Comparison of ENCODE assay signal across 21 mouse cellular contexts in the genomic region with DNA sequence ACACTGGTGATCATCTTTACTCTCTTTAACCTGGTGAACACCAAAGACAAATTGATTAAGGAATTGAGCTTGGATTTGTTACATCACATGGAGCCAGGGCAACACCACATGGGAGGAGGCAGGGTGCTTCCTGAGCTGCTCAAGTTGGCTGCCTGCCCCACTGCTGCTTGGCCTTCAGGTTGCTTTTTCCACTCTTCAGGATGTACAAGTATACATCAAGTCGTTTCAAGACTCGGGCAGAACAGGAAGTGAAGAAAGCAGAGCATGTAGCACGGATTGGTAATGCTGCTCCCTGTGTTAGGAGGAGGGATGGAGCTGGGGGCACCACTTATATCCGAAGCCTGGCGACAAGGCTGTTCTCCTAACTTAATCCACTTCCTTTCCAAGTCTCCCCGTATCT. TPM values are rescaled to one million over a fixed set of nuclear protein-coding genes. Genes with fewer than 3 reads are reported as not detected.
DNase-seq lines count a peak whose midpoint lies in the region; ATAC-seq and TF ChIP-seq lines count a peak whose summit lies in the region.
"Had no signal": no experiment of that assay in that cellular context is flagged by ENCODE, and none has a peak within 500 bp of the region (broad histone marks: within the 10 kb centered on the region; RNA-seq: fewer than 3 reads in every experiment).

No protein-coding gene starts in this region.

- 71% methylated on average over 6 of the region's 6 CpGs for WGBS in kidney, postnatal 0 days
- 81% methylated on average over 6 of the region's 6 CpGs for WGBS in kidney, embryonic 14.5 days
- WGBS in hindbrain, embryonic 10.5 days: 91% methylated on average over 6 of the region's 6 CpGs

- intact Hi-C loops in left cerebral cortex, postnatal 4 days (cut with DNase I): loop anchor here (10.0 kb wide), 1 partner anchor 212 kb away; no protein-coding TSS in a partner anchor

- no peak for TF ChIP-seq CTCF in kidney, postnatal 0 days (IDR thresholded peaks at IDR 0.05; ENCODE audit: low read depth)

- DNase-seq in adrenal gland, postnatal 10 days: peak; percentile 33
- DNase-seq in adrenal gland, postnatal 4 days (ENCODE audit: low spot score in 2 of 2): no peak
- DNase-seq in kidney, postnatal 0 days (ENCODE audit: low spot score): peak; percentile 22
- peak; percentile 33 to 61 for DNase-seq in adrenal gland, postnatal 36 days
- peak; percentile 37 for DNase-seq in lung, postnatal 14 days
- no peak for DNase-seq in hindbrain, embryonic 10.5 days (ENCODE audit: low spot score)
- DNase-seq in left cerebral cortex, postnatal 4 days: no peak
- DNase-seq: cerebellum, adult 11-12 months; embryo, embryonic 11 days; right cerebral cortex, postnatal 14 days; spleen, adult 18-20 months; thymus, postnatal 4 days had no signal

- H3K27ac ChIP-seq in kidney, postnatal 0 days: no peak overlapping the region
- H3K27ac ChIP-seq in kidney, embryonic 14.5 days (ENCODE audit: low read depth, low read length): no peak overlapping the region
- H3K27ac ChIP-seq in hindbrain, embryonic 10.5 days: no peak overlapping the region
- H3K27ac ChIP-seq: hindbrain, embryonic 15.5 days; intestine, embryonic 15.5 days; limb, embryonic 15.5 days; liver, embryonic 15.5 days had no signal

- H3K4me3 ChIP-seq in kidney, postnatal 0 days (replicated peaks; ENCODE audit: low read depth, low read length): no peak overlapping the region
- H3K4me3 ChIP-seq in kidney, embryonic 14.5 days (ENCODE audit: low read length): no peak overlapping the region
- no peak overlapping the region for H3K4me3 ChIP-seq in hindbrain, embryonic 10.5 days
- H3K4me3 ChIP-seq: heart, embryonic 12.5 days; hindbrain, embryonic 15.5 days; intestine, embryonic 15.5 days; limb, embryonic 15.5 days; liver, embryonic 15.5 days had no signal

- ATAC-seq in kidney, postnatal 0 days (replicated peaks; ENCODE audit: low FRiP score, low read depth): no peak
- no peak for ATAC-seq in kidney, embryonic 14.5 days (ENCODE audit: low FRiP score, low TSS enrichment)
- ATAC-seq: CD4-positive, CD25-positive, alpha-beta regulatory T cell, adult 4 months; forebrain, embryonic 16.5 days; intestine, embryonic 15.5 days; midbrain, embryonic 16.5 days had no signal

- peaks cover 80% of the 10 kb centered on the region for H3K36me3 ChIP-seq in kidney, postnatal 0 days (ENCODE audit: insufficient read depth, low read length)
- H3K36me3 ChIP-seq in kidney, embryonic 14.5 days (ENCODE audit: control insufficient read depth, insufficient read depth, low read length): peaks cover 98% of the 10 kb centered on the region
- H3K36me3 ChIP-seq in hindbrain, embryonic 10.5 days: peaks cover 100% of the 10 kb centered on the region

- H3K4me2 ChIP-seq in kidney, postnatal 0 days (ENCODE audit: low read length): no peak overlapping the region
- no peak overlapping the region for H3K4me2 ChIP-seq in kidney, embryonic 14.5 days (replicated peaks; ENCODE audit: low read depth, low read length)
- H3K4me2 ChIP-seq: heart, embryonic 12.5 days; hindbrain, embryonic 15.5 days; intestine, embryonic 15.5 days; limb, embryonic 15.5 days; liver, embryonic 15.5 days had no signal

- H3K4me1 ChIP-seq in kidney, postnatal 0 days (replicated peaks; ENCODE audit: insufficient read depth, low read length): no peaks in the 10 kb centered on the region
- no peaks in the 10 kb centered on the region for H3K4me1 ChIP-seq in kidney, embryonic 14.5 days (ENCODE audit: control insufficient read depth, insufficient read depth, low read length)
- H3K4me1 ChIP-seq in hindbrain, embryonic 10.5 days (replicated peaks): no peaks in the 10 kb centered on the region
- H3K4me1 ChIP-seq: heart, embryonic 12.5 days; hindbrain, embryonic 15.5 days; intestine, embryonic 15.5 days; limb, embryonic 15.5 days; liver, embryonic 15.5 days had no signal

- H3K27me3 ChIP-seq in kidney, postnatal 0 days (ENCODE audit: insufficient read depth, low read length): no peaks in the 10 kb centered on the region
- H3K27me3 ChIP-seq in kidney, embryonic 14.5 days (ENCODE audit: control insufficient read depth, insufficient read depth, low read length): no peaks in the 10 kb centered on the region
- no peaks in the 10 kb centered on the region for H3K27me3 ChIP-seq in hindbrain, embryonic 10.5 days (ENCODE audit: insufficient read depth, poor library complexity, severe bottlenecking)
- H3K27me3 ChIP-seq: heart, embryonic 12.5 days; hindbrain, embryonic 15.5 days; intestine, embryonic 15.5 days; limb, embryonic 15.5 days; liver, embryonic 15.5 days had no signal

- no peak overlapping the region for H3K9ac ChIP-seq in kidney, postnatal 0 days (ENCODE audit: low read depth, low read length)
- H3K9ac ChIP-seq in kidney, embryonic 14.5 days (ENCODE audit: low read depth, low read length): no peak overlapping the region
- H3K9ac ChIP-seq: heart, embryonic 12.5 days; hindbrain, embryonic 15.5 days; intestine, embryonic 15.5 days; limb, embryonic 15.5 days; liver, embryonic 15.5 days had no signal

- no peaks in the 10 kb centered on the region for H3K9me3 ChIP-seq in kidney, postnatal 0 days (replicated peaks; ENCODE audit: low read length)
- H3K9me3 ChIP-seq in kidney, embryonic 14.5 days (ENCODE audit: control insufficient read depth, low read length): no peaks in the 10 kb centered on the region
- no peaks in the 10 kb centered on the region for H3K9me3 ChIP-seq in hindbrain, embryonic 10.5 days
- H3K9me3 ChIP-seq: heart, embryonic 12.5 days; hindbrain, embryonic 15.5 days; intestine, embryonic 15.5 days; limb, embryonic 15.5 days; liver, embryonic 15.5 days had no signal

RNA-seq across cellular contexts. Expression of gene Morc2a, which starts 28.2 kb away (rescaled TPM):
- 10 to 100 TPM; 33.1 to 44.9 TPM for total RNA-seq in adrenal gland, postnatal 10 days (2021)
- 10 to 100 TPM; 57.1 to 68.6 TPM for total RNA-seq in adrenal gland, postnatal 4 days (2021)
- polyA plus RNA-seq in kidney, postnatal 0 days (2015; fragmentation: Nextera tagmentation; extraction: Ambion mirVana): 12.3 and 13.9 TPM in 2 replicates
- 18.2 and 23.7 TPM in 2 replicates for polyA plus RNA-seq in kidney, embryonic 14.5 days (2014; fragmentation: Nextera tagmentation; extraction: Ambion mirVana)
- total RNA-seq in adrenal gland, postnatal 36 days (2021): 10 to 100 TPM; 42.9 to 48.4 TPM
- 38.4 and 40.8 TPM in 2 replicates for polyA plus RNA-seq in hindbrain, embryonic 10.5 days (2016; fragmentation: Nextera tagmentation; extraction: Ambion mirVana)
- total RNA-seq in left cerebral cortex, postnatal 4 days (2021): 10 to 100 TPM; 74.3 to 77.6 TPM

Comparison
In these comparisons a context has a peak if more than half of its experiments do, and no peak if none do; other contexts are left out.
1. DNase-seq: peak in adrenal gland, postnatal 10 days (single experiment), kidney, postnatal 0 days (single experiment), adrenal gland, postnatal 36 days (2 of 2) and lung, postnatal 14 days (single experiment); none in adrenal gland, postnatal 4 days (0 of 2), hindbrain, embryonic 10.5 days (single experiment) and left cerebral cortex, postnatal 4 days (single experiment).